Mouse (Mus musculus): ENCODE results near the gene Plin3.

GRCm38 (mm10) chr17:56338909-56339308 lies 46.2 kb upstream of the Plin3 start:
- no peak for TF ChIP-seq POLR2A (IDR thresholded peaks at IDR 0.05; ENCODE audit: control insufficient read depth, extremely low read depth, insufficient read depth, low read length, poor library complexity)
- peak; percentile 72; the same call in 1 of the 2 replicates for TF ChIP-seq CTCF (IDR thresholded peaks at IDR 0.05; ENCODE audit: borderline replicate concordance, control insufficient read depth, extremely low read depth, insufficient read depth, low read length, poor library complexity)
